Mouse (Mus musculus) bone marrow, adult 2 months (tissue): ENCODE measurements around the gene Ptov1.

Experiments
- CTCF ChIP-seq: fragments of 200-500 bp; IDR thresholded peaks from 2 replicates; pipeline ENCODE4 v1.5.1; 2011; ENCODE audit warnings: low read length, control low read depth; ENCODE audit not compliant: control insufficient read depth, insufficient read depth
- POLR2A ChIP-seq: fragments of 200-500 bp; IDR thresholded peaks from 2 replicates; pipeline ENCODE4 v1.6.1; 2011; ENCODE audit warnings: low read depth, mild to moderate bottlenecking, control low read depth, low read length, borderline replicate concordance; ENCODE audit not compliant: control insufficient read depth

- TF ChIP-seq CTCF (no peak), POLR2A (no peak)
These were observed 21.1 kb upstream of the Ptov1 start for GRCm38 (mm10) chr7:44890737-44891136.
